Mouse (Mus musculus): Measurements from ENCODE around the gene Zfp831. TPM values are rescaled to one million over a fixed set of nuclear protein-coding genes. Genes with fewer than 3 reads are reported as not detected.

Gene Zfp831
- polyA plus RNA-seq, 1 experiment from 2014 or later, result not detected

GRCm38 (mm10) chr2:174644975-174645374 lies 1.6 kb downstream of the Zfp831 start:
- no peak overlapping the region for H3K9ac ChIP-seq
- H3K27ac ChIP-seq (ENCODE audit: low read depth), result no peak overlapping the region
- DNase-seq, result no peak
- no peaks in the 10 kb centered on the region for H3K9me3 ChIP-seq (ENCODE audit: low read depth, low read length)
- 81% methylated on average over 10 of the region's 10 CpGs for WGBS
- H3K4me1 ChIP-seq (ENCODE audit: insufficient read depth), result no peaks in the 10 kb centered on the region
- H3K4me3 ChIP-seq (ENCODE audit: low read depth, low read length), result no peak overlapping the region
- TF ChIP-seq CTCF (IDR thresholded peaks at IDR 0.05; ENCODE audit: low read depth), result no peak
- no peak overlapping the region for H3K4me2 ChIP-seq
- H3K27me3 ChIP-seq (ENCODE audit: insufficient read depth, low read length), result no peaks in the 10 kb centered on the region
- no peaks in the 10 kb centered on the region for H3K36me3 ChIP-seq (ENCODE audit: insufficient read depth)
- no peak for ATAC-seq (ENCODE audit: insufficient read depth)

- TF ChIP-seq CTCF (IDR thresholded peaks at IDR 0.05; ENCODE audit: low read depth), result no peak
- Histone ChIP-seq H3K4me2 (no peak overlapping the region), H3K4me1 (ENCODE audit: insufficient read depth) (no peaks in the 10 kb centered on the region), H3K27me3 (ENCODE audit: insufficient read depth, low read length) (no peaks in the 10 kb centered on the region), H3K9me3 (ENCODE audit: low read depth, low read length) (no peaks in the 10 kb centered on the region), H3K9ac (no peak overlapping the region), H3K4me3 (ENCODE audit: low read depth, low read length) (no peak overlapping the region), H3K27ac (ENCODE audit: low read depth) (no peak overlapping the region), H3K36me3 (ENCODE audit: insufficient read depth) (no peaks in the 10 kb centered on the region)
- ATAC-seq (ENCODE audit: insufficient read depth), result no peak
- DNase-seq, result no peak
- 35% methylated on average over 4 of the region's 4 CpGs for WGBS
Observed at GRCm38 (mm10) chr2:174652864-174653263, 9.5 kb downstream of the Zfp831 start.

- no peak overlapping the region for H3K27ac ChIP-seq (ENCODE audit: low read depth)
- 45% methylated on average over 5 of the region's 5 CpGs for WGBS
- H3K36me3 ChIP-seq (ENCODE audit: insufficient read depth), result no peaks in the 10 kb centered on the region
- peak; percentile 62 for ATAC-seq (ENCODE audit: insufficient read depth)
- H3K4me2 ChIP-seq, result no peak overlapping the region
- H3K4me3 ChIP-seq (ENCODE audit: low read depth, low read length), result no peak overlapping the region
- no peaks in the 10 kb centered on the region for H3K9me3 ChIP-seq (ENCODE audit: low read depth, low read length)
- no peak overlapping the region for H3K9ac ChIP-seq
- DNase-seq, result no peak
- no peak for TF ChIP-seq CTCF (IDR thresholded peaks at IDR 0.05; ENCODE audit: low read depth)
- H3K27me3 ChIP-seq (ENCODE audit: insufficient read depth, low read length), result no peaks in the 10 kb centered on the region
- H3K4me1 ChIP-seq (ENCODE audit: insufficient read depth), result no peaks in the 10 kb centered on the region
Observed at GRCm38 (mm10) chr2:174655341-174655740, 12.0 kb downstream of the Zfp831 start.

- no peak for DNase-seq
- H3K4me1 ChIP-seq (ENCODE audit: insufficient read depth), result no peaks in the 10 kb centered on the region
- no peaks in the 10 kb centered on the region for H3K27me3 ChIP-seq (ENCODE audit: insufficient read depth, low read length)
- H3K27ac ChIP-seq (ENCODE audit: low read depth), result no peak overlapping the region
- TF ChIP-seq CTCF (IDR thresholded peaks at IDR 0.05; ENCODE audit: low read depth), result 0 out of 2 replicates have a peak, but pooled peaks have one; percentile 12
- no peaks in the 10 kb centered on the region for H3K9me3 ChIP-seq (ENCODE audit: low read depth, low read length)
- H3K4me2 ChIP-seq, result no peak overlapping the region
- no peak for ATAC-seq (ENCODE audit: insufficient read depth)
- no peak overlapping the region for H3K4me3 ChIP-seq (ENCODE audit: low read depth, low read length)
- no peaks in the 10 kb centered on the region for H3K36me3 ChIP-seq (ENCODE audit: insufficient read depth)
- 70% methylated on average over 8 of the region's 8 CpGs for WGBS
- H3K9ac ChIP-seq, result no peak overlapping the region
Observed at GRCm38 (mm10) chr2:174658229-174658844, 15.0 kb downstream of the Zfp831 start.

GRCm38 (mm10) chr2:174659874-174660273 lies 16.5 kb downstream of the Zfp831 start:
- TF ChIP-seq CTCF (IDR thresholded peaks at IDR 0.05; ENCODE audit: low read depth), result no peak
- 74% methylated on average over 4 of the region's 4 CpGs for WGBS
- H3K27me3 ChIP-seq (ENCODE audit: insufficient read depth, low read length), result no peaks in the 10 kb centered on the region
- H3K36me3 ChIP-seq (ENCODE audit: insufficient read depth), result no peaks in the 10 kb centered on the region
- no peak overlapping the region for H3K27ac ChIP-seq (ENCODE audit: low read depth)
- ATAC-seq (ENCODE audit: insufficient read depth), result no peak
- no peaks in the 10 kb centered on the region for H3K4me1 ChIP-seq (ENCODE audit: insufficient read depth)
- H3K9ac ChIP-seq, result no peak overlapping the region
- H3K4me2 ChIP-seq, result no peak overlapping the region
- no peaks in the 10 kb centered on the region for H3K9me3 ChIP-seq (ENCODE audit: low read depth, low read length)
- DNase-seq, result no peak
- no peak overlapping the region for H3K4me3 ChIP-seq (ENCODE audit: low read depth, low read length)

GRCm38 (mm10) chr2:174660321-174660720 lies 17.0 kb downstream of the Zfp831 start:
- Histone ChIP-seq H3K4me2 (no peak overlapping the region), H3K4me3 (ENCODE audit: low read depth, low read length) (no peak overlapping the region), H3K27me3 (ENCODE audit: insufficient read depth, low read length) (no peaks in the 10 kb centered on the region), H3K36me3 (ENCODE audit: insufficient read depth) (no peaks in the 10 kb centered on the region), H3K4me1 (ENCODE audit: insufficient read depth) (no peaks in the 10 kb centered on the region), H3K9me3 (ENCODE audit: low read depth, low read length) (no peaks in the 10 kb centered on the region), H3K27ac (ENCODE audit: low read depth) (no peak overlapping the region), H3K9ac (no peak overlapping the region)
- DNase-seq (no peak), ATAC-seq (ENCODE audit: insufficient read depth) (no peak)
- TF ChIP-seq CTCF (IDR thresholded peaks at IDR 0.05; ENCODE audit: low read depth), result no peak
- 58% methylated on average over 9 of the region's 9 CpGs for WGBS

- ATAC-seq (ENCODE audit: insufficient read depth) (no peak; the same call in 1 of the 2 replicates), DNase-seq (no peak)
- no peak overlapping the region for H3K9ac ChIP-seq
Observed at GRCm38 (mm10) chr2:174661436-174662171, 18.3 kb downstream of the Zfp831 start.

More at GRCm38 (mm10) chr2:174661436-174662171, 18.3 kb downstream of the Zfp831 start:
- no peaks in the 10 kb centered on the region for H3K36me3 ChIP-seq (ENCODE audit: insufficient read depth)
- no peak overlapping the region for H3K4me2 ChIP-seq
- no peaks in the 10 kb centered on the region for H3K27me3 ChIP-seq (ENCODE audit: insufficient read depth, low read length)
- WGBS, result 24% methylated on average over 7 of the region's 7 CpGs
- no peak for TF ChIP-seq CTCF (IDR thresholded peaks at IDR 0.05; ENCODE audit: low read depth)
- H3K9me3 ChIP-seq (ENCODE audit: low read depth, low read length), result no peaks in the 10 kb centered on the region
- H3K27ac ChIP-seq (ENCODE audit: low read depth), result no peak overlapping the region
- no peaks in the 10 kb centered on the region for H3K4me1 ChIP-seq (ENCODE audit: insufficient read depth)
- H3K4me3 ChIP-seq (ENCODE audit: low read depth, low read length), result no peak overlapping the region

All from lung, embryonic 14.5 days (tissue).